In genomic region chr12:99285199-99285598, GRCm38 (mm10) we compare ENCODE assay signal across 10 mouse cellular contexts.
DNase-seq lines count a peak whose midpoint lies in the region; ATAC-seq lines count a peak whose summit lies in the region.
"Had no signal": no experiment of that assay in that cellular context is flagged by ENCODE, and none has a peak within 500 bp of the region (broad histone marks: within the 10 kb centered on the region; RNA-seq: fewer than 3 reads in every experiment).

No protein-coding gene starts in this region.

- no peak for DNase-seq in kidney, adult 9 months
- DNase-seq in cerebellum, postnatal 25 days: peak; percentile 69 to 72
- peak; percentile 34 for DNase-seq in hindbrain, embryonic 11.5 days (ENCODE audit: low spot score)
- DNase-seq in neural tube, embryonic 10.5 days (ENCODE audit: extremely low spot score, low spot score): peak; percentile 28
- DNase-seq in urinary bladder, postnatal 25 days (ENCODE audit: low spot score): no peak
- DNase-seq in left cerebral cortex, adult 18-20 months (ENCODE audit: low spot score in 2 of 2): no peak
- DNase-seq in right cerebral cortex, postnatal 14 days: no peak
- DNase-seq: kidney, adult 18-20 months had no signal

- no peaks in the 10 kb centered on the region for H3K36me3 ChIP-seq in kidney, embryonic 14.5 days (ENCODE audit: control insufficient read depth, insufficient read depth, low read length)
- no peaks in the 10 kb centered on the region for H3K36me3 ChIP-seq in hindbrain, embryonic 11.5 days (ENCODE audit: control insufficient read depth, insufficient read depth, low read length)
- H3K36me3 ChIP-seq: liver, embryonic 15.5 days had no signal

- no peaks in the 10 kb centered on the region for H3K9me3 ChIP-seq in kidney, embryonic 14.5 days (ENCODE audit: control insufficient read depth, low read length)
- H3K9me3 ChIP-seq in hindbrain, embryonic 11.5 days (ENCODE audit: control insufficient read depth, low read length): no peaks in the 10 kb centered on the region
- H3K9me3 ChIP-seq: liver, embryonic 15.5 days had no signal

- H3K4me3 ChIP-seq in kidney, embryonic 14.5 days (ENCODE audit: low read length): no peak overlapping the region
- H3K4me3 ChIP-seq in hindbrain, embryonic 11.5 days (ENCODE audit: low read depth, low read length): no peak overlapping the region
- H3K4me3 ChIP-seq: liver, embryonic 15.5 days had no signal

- no peak overlapping the region for H3K9ac ChIP-seq in kidney, embryonic 14.5 days (ENCODE audit: low read depth, low read length)
- no peak overlapping the region for H3K9ac ChIP-seq in hindbrain, embryonic 11.5 days (ENCODE audit: low read depth, low read length)
- H3K9ac ChIP-seq: liver, embryonic 15.5 days had no signal

- no peak overlapping the region for H3K4me2 ChIP-seq in kidney, embryonic 14.5 days (replicated peaks; ENCODE audit: low read depth, low read length)
- no peak overlapping the region for H3K4me2 ChIP-seq in hindbrain, embryonic 11.5 days (replicated peaks; ENCODE audit: low read depth, low read length)
- H3K4me2 ChIP-seq: liver, embryonic 15.5 days had no signal

- H3K27ac ChIP-seq in kidney, embryonic 14.5 days (ENCODE audit: low read depth, low read length): no peak overlapping the region
- peak overlapping the region; percentile 51; the same call in 1 of the 2 replicates for H3K27ac ChIP-seq in hindbrain, embryonic 11.5 days (ENCODE audit: low read depth, low read length)
- H3K27ac ChIP-seq: liver, embryonic 15.5 days had no signal

- H3K27me3 ChIP-seq in kidney, embryonic 14.5 days (ENCODE audit: control insufficient read depth, insufficient read depth, low read length): no peaks in the 10 kb centered on the region
- no peaks in the 10 kb centered on the region for H3K27me3 ChIP-seq in hindbrain, embryonic 11.5 days (ENCODE audit: control insufficient read depth, insufficient read depth, low read length)
- H3K27me3 ChIP-seq: liver, embryonic 15.5 days had no signal

- peaks cover 21% of the 10 kb centered on the region; the same call in 1 of the 2 replicates for H3K4me1 ChIP-seq in kidney, embryonic 14.5 days (ENCODE audit: control insufficient read depth, insufficient read depth, low read length)
- H3K4me1 ChIP-seq in hindbrain, embryonic 11.5 days (replicated peaks; ENCODE audit: control insufficient read depth, insufficient read depth, low read length): peaks cover 12% of the 10 kb centered on the region

- 60% methylated on average over 9 of the region's 9 CpGs for WGBS in kidney, embryonic 14.5 days
- 26% methylated on average over 9 of the region's 9 CpGs for WGBS in hindbrain, embryonic 11.5 days

- ATAC-seq in kidney, embryonic 14.5 days (ENCODE audit: low FRiP score, low TSS enrichment): peak; percentile 29; the same call in 1 of the 2 replicates
- 0 out of 2 replicates have a peak, but pooled peaks have one; percentile 43 for ATAC-seq in hindbrain, embryonic 11.5 days (ENCODE audit: low FRiP score)

Comparison
In these comparisons a context has a peak if more than half of its experiments do, and no peak if none do; other contexts are left out.
1. DNase-seq: peak in cerebellum, postnatal 25 days (2 of 2), hindbrain, embryonic 11.5 days (single experiment) and neural tube, embryonic 10.5 days (single experiment); none in kidney, adult 9 months (single experiment), urinary bladder, postnatal 25 days (single experiment), left cerebral cortex, adult 18-20 months (0 of 2) and right cerebral cortex, postnatal 14 days (single experiment).